Mouse (Mus musculus): Measurements from ENCODE around the gene Was.
"Not testable (repeated sequence)": the region's sequence is repeated elsewhere in the genome, so short reads cannot be mapped to it uniquely, and the experiment has no call there.

The Was gene

GRCm38 (mm10) chrX:8090346-8090953 lies at the start of gene Was:
Gene Was (minus strand): TSS chrX:8090498.
- no peak for DNase-seq (ENCODE audit: low spot score)

DNA sequence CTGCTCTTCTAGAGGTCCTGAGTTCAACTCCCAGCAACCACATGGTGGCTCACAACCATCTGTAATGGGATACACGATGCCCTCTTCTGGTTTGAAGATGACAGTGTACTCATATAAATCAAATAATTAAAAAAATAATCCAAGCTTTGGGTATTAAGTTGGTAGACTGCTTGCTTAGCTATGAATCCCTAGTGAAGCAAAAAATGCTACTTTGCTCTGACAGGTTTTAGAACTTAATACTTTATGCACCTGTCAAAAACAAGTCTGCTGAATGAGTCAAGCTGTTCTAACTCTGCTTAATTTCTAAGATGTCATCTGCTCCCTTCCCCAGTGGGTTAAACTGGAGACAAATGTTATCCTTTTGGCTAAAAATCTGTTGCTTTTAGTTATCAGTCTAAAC lies 49.2 kb upstream of the Was start:
- no peak for DNase-seq (ENCODE audit: low spot score)

DNA sequence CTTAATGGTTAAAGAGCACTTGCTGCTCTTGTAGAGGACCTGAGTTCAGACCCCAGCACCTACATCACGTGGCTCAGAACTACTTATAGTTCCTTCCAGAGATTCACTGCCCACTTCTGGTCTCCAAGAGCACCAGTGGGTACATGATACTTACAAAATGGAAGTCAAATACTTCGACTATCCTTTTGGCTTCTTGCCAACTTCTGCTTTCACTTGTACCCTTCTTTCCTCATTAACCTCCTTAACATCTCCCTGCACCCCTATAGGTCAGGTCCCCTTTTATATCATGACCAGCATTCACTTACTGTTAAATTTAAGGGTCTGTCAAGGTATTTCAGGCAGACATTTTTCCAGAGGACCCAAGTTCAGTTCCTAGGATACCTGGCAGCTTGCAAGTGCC lies 45.6 kb upstream of the Was start:
- no peak for DNase-seq (ENCODE audit: low spot score)

DNA sequence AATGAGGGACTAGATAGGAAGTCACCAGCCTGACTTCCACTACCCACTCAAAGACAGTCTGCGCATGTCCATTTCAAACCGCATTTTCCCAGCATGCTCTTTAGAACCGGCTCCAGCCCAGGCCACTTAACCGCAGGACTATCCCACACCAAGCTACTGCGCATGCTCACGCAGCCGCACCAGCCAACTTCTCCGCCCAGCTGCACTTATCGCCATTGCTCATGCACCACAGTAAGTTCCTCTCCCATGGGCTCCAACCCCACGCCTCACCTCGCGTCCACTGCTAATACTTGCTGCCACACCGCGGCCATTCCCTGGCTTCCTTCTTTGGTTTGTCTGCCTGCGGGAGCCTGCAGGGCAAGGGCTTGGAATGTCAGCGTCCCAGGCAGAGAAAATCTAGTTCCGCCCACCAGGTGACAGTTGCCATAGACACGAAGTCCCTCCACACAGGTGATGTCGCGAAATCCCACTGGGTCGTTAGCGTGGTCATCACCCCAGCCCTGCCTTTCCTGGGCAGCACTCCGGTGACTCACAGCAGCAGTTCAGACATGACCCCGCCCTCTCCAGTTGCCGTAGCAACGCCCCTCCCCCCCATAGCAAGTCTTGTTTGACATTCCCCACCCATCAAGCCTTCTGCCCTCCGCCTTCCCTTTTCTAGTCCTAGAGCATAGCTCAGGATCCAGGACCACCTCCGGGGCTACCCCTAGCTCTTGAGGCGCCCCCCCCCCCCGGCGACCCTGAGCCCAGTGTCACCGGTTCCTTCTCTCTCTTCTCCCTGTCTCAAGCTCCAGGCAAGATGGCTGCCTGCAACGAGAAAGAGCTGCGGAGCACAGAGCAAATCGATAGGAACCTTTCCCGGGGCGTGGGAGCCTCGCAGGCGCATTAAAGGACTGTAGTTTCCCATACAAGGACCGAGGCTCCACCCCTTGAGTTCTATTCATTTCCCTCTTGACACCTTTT lies 42.0 kb upstream of the Was start, which contains the start of gene Wdr13:
Gene Wdr13, minus strand, starts transcription at position 876 of the 960 bp plus-strand sequence.
- peak; percentile 56 for DNase-seq (ENCODE audit: low spot score)

DNA sequence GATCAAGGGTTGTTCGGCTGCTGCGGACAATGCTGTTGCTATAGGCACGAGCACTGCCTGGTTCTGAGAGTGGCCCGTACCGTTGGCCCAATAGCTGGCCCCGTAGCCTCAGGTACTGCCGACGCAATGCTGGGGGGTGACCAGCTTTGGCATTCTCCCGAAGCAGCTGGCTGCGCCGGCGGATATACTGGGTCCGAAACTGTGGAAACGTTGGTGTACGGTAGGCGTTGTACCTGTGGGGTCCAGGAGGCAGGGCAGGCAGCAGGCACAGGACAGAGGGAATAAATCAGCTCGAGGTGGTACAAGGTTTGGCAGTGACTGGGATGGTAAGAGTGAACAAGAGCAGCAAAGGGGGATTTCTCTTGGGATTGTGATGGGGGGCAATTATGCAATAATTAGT lies 41.1 kb upstream of the Was start:
- DNase-seq (ENCODE audit: low spot score): no peak

DNA sequence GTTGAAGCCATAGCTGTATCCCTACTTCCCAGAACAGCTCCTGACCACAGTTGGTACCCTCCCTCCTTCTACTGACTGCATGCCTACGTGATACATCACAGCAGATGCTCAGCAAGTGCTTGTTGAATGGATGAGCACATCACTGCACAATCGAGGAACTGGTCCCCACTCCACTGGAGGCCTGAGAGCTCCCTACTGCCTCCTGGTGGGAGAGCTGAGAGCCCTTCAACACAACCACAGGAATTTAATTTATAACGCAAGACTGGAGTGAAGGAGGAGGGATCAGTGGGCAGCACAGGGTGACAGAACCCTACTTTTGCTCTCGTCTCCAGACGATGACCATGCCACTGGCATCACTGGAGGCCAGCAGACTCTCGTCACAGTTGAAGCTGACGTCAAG lies 34.9 kb upstream of the Was start:
- no peak for DNase-seq (ENCODE audit: low spot score)

- no peak for DNase-seq (ENCODE audit: low spot score)
These were observed 33.6 kb upstream of the Was start for GRCm38 (mm10) chrX:8123821-8124470.

DNA sequence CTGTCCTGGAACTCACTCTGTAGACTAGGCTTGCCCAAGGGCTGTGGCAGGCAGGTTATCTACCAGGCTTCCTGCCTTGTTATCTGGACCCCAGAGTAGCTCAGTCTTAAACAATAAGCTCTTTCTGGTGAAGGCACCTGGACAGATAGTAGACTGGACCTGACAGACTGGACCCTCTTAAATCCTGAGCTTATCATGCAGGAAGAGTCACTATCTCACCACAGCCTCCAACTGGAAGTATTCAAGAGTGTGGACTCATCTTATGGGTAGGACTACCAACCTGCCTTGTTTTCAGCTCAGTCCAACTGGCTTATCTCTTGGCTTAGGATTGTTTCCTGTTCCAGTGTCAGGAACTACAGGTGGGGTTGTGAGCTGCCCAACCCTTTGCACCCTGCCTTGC lies 27.0 kb upstream of the Was start:
- no peak for DNase-seq (ENCODE audit: low spot score)

GRCm38 (mm10) chrX:8115275-8115674 lies 25.0 kb upstream of the Was start:
- no peak for DNase-seq (ENCODE audit: low spot score)

GRCm38 (mm10) chrX:8105019-8105418 lies 14.7 kb upstream of the Was start:
- DNase-seq (ENCODE audit: low spot score): no peak

DNA sequence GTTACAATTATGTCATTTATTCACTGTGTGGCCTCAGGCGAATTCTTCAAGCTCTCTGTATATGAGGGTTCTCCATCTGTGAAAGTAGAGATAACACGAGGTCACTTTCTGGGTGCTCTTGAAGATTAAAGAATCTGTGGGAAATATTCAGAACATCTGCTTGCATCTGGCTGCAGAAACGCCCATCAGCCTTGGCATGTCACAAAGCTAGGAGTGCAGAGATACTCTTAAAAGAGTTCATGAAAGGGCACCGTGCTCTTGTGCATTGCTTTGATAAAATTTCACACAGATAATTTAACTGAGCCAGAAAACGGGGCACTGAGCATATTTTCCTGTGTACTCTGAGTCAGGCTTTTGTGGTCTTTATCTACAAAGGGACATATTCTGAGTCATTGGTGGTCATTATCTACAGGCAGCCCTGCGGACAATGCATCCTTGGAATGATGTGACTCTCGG lies 11.9 kb upstream of the Was start:
- DNase-seq (ENCODE audit: low spot score): no peak

GRCm38 (mm10) chrX:8101017-8101416 lies 10.7 kb upstream of the Was start:
- no peak for DNase-seq (ENCODE audit: low spot score)

- DNase-seq (ENCODE audit: low spot score): no peak
These were observed 9.1 kb upstream of the Was start for GRCm38 (mm10) chrX:8099435-8099834.

GRCm38 (mm10) chrX:8096787-8097242 lies 6.5 kb upstream of the Was start:
- DNase-seq (ENCODE audit: low spot score): peak; percentile 81

- DNase-seq (ENCODE audit: low spot score): peak; percentile 57
These were observed 5.9 kb upstream of the Was start for GRCm38 (mm10) chrX:8096068-8096786.

GRCm38 (mm10) chrX:8095546-8095945 lies 5.2 kb upstream of the Was start:
- DNase-seq (ENCODE audit: low spot score): no peak

GRCm38 (mm10) chrX:8090954-8091347 lies 653 bp upstream of the Was start:
- DNase-seq (ENCODE audit: low spot score): not testable (repeated sequence)

GRCm38 (mm10) chrX:8089746-8090145 lies 552 bp downstream of the Was start:
- DNase-seq (ENCODE audit: low spot score): no peak

GRCm38 (mm10) chrX:8085611-8086010 lies 4.7 kb downstream of the Was start:
- no peak for DNase-seq (ENCODE audit: low spot score)

- no peak for DNase-seq (ENCODE audit: low spot score)
These were observed 5.5 kb downstream of the Was start for GRCm38 (mm10) chrX:8084771-8085259.

DNA sequence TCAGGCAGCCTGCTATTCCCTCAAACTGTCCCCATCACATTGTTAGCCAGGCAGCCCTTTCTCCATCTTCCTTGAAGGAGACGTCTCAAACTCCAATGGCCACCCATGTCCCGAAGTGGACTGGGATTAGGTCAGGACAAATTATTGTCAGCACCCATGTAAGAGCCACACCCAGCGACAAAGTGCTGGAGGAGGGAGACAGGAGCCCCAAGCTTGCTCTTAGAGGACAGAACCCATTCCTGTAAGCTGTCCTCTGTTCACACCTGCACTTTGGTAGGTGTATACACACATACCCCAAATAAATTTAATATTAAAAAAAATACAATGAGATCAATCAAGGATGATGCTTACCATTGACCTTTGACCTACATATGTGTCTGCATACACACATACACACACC lies 15.2 kb downstream of the Was start:
- no peak for DNase-seq (ENCODE audit: low spot score)
